Mouse (Mus musculus) adrenal gland, adult 8-10 months (tissue): ENCODE results near the gene Fam53b. TPM values are rescaled to one million over a fixed set of nuclear protein-coding genes. Genes with fewer than 3 reads are reported as not detected.

ENCODE experiments used
- DNase-seq: peaks from one replicate; pipeline ENCODE4 v3.0.0; 2022
- total RNA-seq, 4 experiments: library from RNA; stranded (reverse); gene quantifications; 2 replicates each; pipeline ENCODE4 v1.2.4; 2022

Fam53b gene
- total RNA-seq, 4 experiments from 2014 or later, result 84.3 to 115 (median 87.7) TPM

GRCm38 (mm10) chr7:132703515-132704309 is 110.0 kb downstream of the Fam53b start:
- no peak for DNase-seq

GRCm38 (mm10) chr7:132702492-132703070 is 111.1 kb downstream of the Fam53b start:
- no peak for DNase-seq

DNA sequence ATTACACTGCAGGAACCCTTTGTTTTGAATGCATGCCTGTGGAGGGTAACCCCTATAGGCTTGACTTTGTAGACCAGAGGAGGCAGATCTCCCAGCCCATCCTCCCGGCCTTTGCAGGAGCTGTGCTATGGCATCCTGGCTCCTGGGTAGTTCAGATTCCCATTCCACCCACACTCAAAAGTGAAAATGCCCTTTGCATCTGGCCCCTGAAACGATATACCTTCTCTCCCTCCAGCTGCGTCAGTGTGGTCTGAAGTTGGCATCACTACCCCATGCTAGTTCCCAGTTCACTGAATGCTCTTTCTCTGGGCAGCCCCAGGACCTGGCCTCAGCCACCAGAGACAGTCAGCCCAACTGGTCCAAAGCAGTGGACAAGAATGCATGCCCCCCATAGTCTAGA is 111.7 kb downstream of the Fam53b start:
- DNase-seq, result no peak

- DNase-seq, result no peak
These were observed 112.3 kb downstream of the Fam53b start for GRCm38 (mm10) chr7:132701412-132701811.

GRCm38 (mm10) chr7:132700107-132700506 is 113.6 kb downstream of the Fam53b start:
- no peak for DNase-seq

DNA sequence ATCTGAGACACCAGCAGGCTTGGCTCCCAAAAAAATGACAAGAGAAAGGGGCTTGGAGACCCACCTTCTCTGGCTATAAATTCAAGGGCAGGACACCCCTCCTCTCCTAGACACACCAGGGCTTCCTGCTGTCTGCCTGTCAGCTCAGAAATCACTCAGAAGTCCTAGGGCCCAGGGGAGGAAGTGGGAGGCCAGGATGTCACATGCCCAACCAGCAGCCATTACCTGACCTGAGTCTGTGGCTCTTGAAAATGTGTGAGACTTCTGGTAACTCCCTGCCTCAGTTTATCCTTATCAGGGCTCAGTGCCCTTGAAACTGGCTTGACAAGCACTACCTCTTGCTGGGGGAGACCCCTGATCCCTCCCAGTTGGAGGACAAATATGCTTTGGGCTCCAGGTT is 114.0 kb downstream of the Fam53b start:
- no peak for DNase-seq

DNA sequence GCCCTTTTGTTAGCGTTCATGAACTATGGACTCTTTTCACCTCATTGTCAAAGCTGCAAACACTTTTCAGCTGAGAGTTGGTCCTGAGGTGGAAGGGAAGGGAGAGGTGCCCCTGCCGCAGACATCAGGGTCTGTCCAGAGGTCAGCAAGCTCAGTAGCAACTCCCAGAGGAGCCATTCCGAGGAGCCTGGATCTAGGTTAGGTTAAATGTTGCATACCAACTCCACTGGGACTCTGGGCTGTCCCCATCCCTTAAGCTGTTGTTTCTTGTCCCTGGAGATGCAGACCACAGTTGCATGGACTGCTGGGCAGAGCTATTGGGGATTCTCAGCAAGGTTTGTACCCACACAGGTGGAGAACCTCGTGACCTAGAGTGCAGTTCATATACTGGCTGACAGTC is 114.5 kb downstream of the Fam53b start:
- no peak for DNase-seq

- no peak for DNase-seq
These were observed 114.9 kb downstream of the Fam53b start for GRCm38 (mm10) chr7:132698737-132699136.

GRCm38 (mm10) chr7:132697258-132697796 is 116.4 kb downstream of the Fam53b start:
- DNase-seq, result no peak

GRCm38 (mm10) chr7:132693561-132693960 is 120.1 kb downstream of the Fam53b start:
- no peak for DNase-seq

DNA sequence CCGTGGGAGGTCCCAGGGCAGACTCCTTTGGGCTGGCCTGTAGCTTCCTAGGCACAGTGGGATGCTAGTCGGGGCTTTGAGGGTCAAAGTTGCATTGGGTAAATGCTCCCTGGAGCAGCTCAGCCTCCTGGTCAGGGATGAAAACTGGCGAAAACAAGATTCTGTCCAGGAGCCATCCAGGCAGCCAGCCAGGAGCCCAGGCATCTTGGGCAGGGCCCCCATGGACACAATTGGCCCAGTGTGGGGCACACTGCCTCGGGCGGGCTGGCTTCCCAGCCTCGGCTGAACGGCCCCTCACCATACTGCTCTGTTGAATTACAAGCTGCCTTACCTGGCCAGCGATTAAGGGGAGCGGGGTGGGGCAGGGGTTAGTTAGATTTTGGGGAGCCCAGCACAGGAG is 121.0 kb downstream of the Fam53b start:
- no peak for DNase-seq

DNA sequence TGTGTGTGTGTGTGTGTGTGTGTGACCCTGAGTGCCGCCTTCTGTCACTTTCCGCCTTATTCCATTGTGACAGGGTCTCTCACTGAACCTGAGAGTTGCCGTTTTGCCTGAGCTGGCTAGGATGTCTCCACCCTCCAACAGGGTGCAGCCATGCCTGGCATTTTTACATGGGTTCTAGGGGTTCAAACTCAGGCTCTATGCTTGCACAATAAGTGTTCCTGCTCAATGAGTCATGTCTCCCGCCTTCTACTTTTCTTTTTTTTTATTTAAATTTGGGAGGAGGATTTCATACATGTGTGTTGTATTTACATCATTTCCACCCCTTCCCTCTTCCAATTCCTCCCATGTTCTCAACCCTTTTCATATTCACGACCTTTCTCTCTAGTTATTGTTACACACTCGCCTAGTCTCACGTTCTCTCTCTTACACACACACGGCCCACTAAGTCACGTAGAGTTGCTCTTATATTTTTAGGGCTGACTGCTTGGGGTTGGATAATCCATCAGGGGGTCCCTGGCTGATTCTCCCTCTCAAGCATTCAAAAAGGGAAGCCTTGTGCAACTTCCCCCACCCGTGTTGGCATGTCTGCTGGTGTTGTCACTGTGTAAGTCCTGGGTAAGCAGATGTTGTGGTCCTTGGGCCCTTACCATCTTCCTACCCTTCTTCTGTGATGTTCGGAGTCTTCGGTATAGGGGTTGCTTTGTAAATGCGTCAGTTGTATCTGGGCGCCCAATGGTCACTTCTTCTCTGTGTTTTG is 122.8 kb downstream of the Fam53b start:
- DNase-seq, result no peak

- DNase-seq, result no peak
These were observed 124.0 kb downstream of the Fam53b start for GRCm38 (mm10) chr7:132689722-132690121.

DNA sequence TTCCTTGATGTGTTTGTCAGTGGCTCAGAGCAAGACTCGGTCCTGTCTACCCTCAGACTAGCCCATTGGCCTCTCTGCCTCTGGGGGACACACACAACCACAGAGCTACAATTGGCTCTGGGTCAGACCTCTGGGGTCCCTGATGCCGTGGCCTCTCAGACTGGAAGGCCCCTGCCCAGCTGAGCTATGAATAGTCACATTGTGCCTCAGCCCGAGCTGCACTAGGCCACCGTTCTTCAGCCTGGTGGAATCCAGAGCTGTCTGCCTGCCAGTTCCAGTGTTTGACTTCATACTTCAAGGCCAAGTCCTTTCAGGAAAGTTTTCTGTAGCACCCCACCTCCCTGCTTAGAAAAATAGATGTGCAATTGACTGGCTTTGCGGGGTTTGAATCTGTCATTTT is 125.0 kb downstream of the Fam53b start:
- no peak for DNase-seq

DNA sequence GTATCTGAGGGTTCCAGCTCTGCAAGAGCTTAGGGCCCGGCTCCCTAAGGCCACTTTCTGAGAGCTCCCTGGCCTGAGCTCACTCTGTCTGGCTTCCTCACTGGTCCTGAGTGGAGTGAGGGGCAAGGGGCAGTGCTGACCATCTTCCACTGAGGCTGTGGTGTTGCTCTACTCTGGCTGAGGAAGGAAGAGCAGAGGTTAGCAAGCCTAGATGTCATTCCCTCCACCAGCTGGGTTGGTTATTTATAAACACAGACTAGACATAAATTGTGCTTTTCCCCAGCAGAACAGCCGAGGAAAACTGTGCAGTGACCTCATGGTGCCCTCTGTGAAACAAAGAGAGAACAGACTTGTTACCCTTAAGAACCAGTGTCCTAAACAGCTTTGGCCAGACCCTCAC is 125.8 kb downstream of the Fam53b start:
- no peak for DNase-seq

- DNase-seq, result no peak
These were observed 127.2 kb downstream of the Fam53b start for GRCm38 (mm10) chr7:132686515-132686914.

- peak; percentile 31 for DNase-seq
These were observed 129.8 kb downstream of the Fam53b start for GRCm38 (mm10) chr7:132683923-132684322.

GRCm38 (mm10) chr7:132682901-132683300 is 130.8 kb downstream of the Fam53b start:
- DNase-seq, result no peak

DNA sequence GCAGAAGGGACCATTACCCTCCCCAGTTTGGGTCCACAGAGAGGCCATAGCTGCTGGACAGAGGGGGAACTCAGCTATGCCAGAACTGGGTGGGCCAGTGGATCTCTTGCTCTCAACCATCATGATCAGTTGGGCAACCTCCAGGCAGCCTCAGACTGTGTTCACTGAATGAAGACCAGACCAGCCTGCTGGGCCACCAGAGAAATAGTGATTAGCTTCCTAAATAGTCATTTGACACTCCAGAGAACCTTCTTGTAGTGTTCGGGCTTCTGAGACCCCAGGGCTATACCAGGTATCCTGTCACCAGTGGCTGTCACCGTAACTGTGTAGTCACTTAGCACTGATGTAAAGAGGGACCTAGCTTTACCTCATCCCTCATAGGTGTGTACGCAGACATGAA is 131.3 kb downstream of the Fam53b start:
- DNase-seq, result no peak

DNA sequence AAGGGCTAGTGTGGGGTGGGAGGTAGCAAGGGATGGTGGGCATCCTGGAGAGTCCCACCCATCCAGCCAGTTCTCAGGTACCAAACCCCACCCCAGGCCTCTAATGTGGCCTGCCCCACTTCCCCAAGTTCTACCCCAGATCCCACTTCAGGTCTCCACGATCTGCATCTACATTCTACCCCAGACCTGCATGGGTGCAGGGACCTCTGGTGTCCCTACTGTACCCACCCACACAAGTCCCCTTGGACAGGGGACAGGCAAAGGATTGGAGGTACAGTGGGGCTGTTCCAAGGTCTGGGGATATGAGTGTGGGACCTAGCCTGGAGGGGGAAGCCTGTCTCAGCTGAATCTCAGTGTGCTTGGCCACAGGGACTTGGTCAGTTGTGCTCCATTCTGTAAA is 131.9 kb downstream of the Fam53b start:
- DNase-seq, result no peak

DNA sequence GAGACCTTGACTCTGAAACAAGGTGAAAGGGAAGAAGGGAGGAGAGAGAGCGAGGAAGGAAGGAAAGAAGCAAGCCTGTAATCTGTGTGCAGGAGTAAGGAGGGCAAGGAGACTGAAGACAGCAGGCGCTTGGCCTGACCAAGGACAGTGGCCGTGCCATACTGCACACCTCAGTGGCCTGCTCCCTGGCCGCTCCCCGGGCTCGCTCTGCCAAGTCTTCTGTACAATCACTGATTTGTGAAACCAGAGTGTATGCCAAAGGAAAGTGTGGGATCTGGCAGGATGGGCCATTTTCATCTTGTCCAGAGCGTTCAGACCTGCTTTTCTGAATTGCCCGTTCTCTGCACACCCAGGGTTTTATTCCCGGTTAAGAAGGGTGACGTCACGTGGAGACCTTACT is 132.4 kb downstream of the Fam53b start:
- no peak for DNase-seq

GRCm38 (mm10) chr7:132679549-132679948 is 134.1 kb downstream of the Fam53b start:
- no peak for DNase-seq

DNA sequence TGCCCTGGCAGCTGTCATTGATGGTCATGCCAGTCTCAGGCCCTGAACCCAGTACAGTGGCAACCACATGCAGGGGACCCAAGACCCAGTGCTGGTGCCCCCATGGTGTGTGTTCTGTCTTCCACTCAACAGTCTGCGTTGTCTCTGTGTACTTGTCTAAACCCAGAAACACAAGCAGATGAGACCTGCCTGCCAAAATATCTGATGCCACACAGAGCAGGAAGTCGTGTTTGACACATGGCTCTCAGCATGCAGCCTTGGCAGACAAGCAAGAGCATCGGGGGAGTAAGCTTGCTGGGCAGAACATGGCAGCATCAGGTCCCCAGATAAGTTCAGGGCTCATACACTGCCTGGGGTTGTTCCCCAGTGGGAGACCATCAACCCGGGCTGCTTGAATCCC is 134.6 kb downstream of the Fam53b start:
- DNase-seq, result no peak
